Mouse (Mus musculus) liver, postnatal 0 days (tissue): ENCODE results near the gene Gm49450. TPM values are rescaled to one million over a fixed set of nuclear protein-coding genes. Genes with fewer than 3 reads are reported as not detected.
"Not testable (repeated sequence)": the region's sequence is repeated elsewhere in the genome, so short reads cannot be mapped to it uniquely, and the experiment has no call there.

Experiments used
- ATAC-seq: fragments of 200-750 bp; cut with Nextera tagmentation; 2 replicates; pipeline ENCODE4 v1.8.0; 2017; ENCODE audit warnings: mild to moderate bottlenecking, moderate library complexity
- DNase-seq: peaks from one replicate; pipeline ENCODE4 v3.0.0-alpha.2; 2016
- H3K27ac ChIP-seq: fragments of 300-500 bp; sonication (generic); 2 replicates; pipeline ENCODE4 v1.5.1; 2014; ENCODE audit warnings: antibody characterized with exemption, moderate library complexity, mild to moderate bottlenecking, low read depth
- H3K27me3 ChIP-seq: fragments of 300-500 bp; sonication (generic); 2 replicates; pipeline ENCODE4 v1.6.1; 2014; ENCODE audit warnings: low read length, control low read depth, mixed read lengths; ENCODE audit not compliant: insufficient read depth
- H3K36me3 ChIP-seq: fragments of 300-500 bp; sonication (generic); replicated peaks from 2 replicates; pipeline ENCODE4 v1.6.1; 2014; ENCODE audit warnings: mild to moderate bottlenecking, control low read depth, low read length, moderate library complexity, mixed read lengths; ENCODE audit not compliant: insufficient read depth
- H3K4me1 ChIP-seq: fragments of 300-500 bp; sonication (generic); 2 replicates; pipeline ENCODE4 v1.6.1; 2014; ENCODE audit warnings: antibody characterized with exemption, mild to moderate bottlenecking, control low read depth; ENCODE audit not compliant: insufficient read depth
- H3K4me2 ChIP-seq: fragments of 300-500 bp; sonication (generic); 2 replicates; pipeline ENCODE4 v1.6.1; 2014; ENCODE audit warnings: low read depth, mild to moderate bottlenecking, low read length, moderate library complexity, mixed read lengths
- H3K4me3 ChIP-seq: fragments of 300-500 bp; sonication (generic); 2 replicates; pipeline ENCODE4 v1.5.1; 2014; ENCODE audit warnings: low read depth, low read length
- H3K9ac ChIP-seq: fragments of 300-500 bp; sonication (generic); replicated peaks from 2 replicates; pipeline ENCODE4 v1.6.1; 2014; ENCODE audit warnings: mild to moderate bottlenecking, moderate library complexity
- H3K9me3 ChIP-seq: fragments of 300-500 bp; sonication (generic); 2 replicates; pipeline ENCODE4 v1.6.1; 2016; ENCODE audit warnings: mild to moderate bottlenecking, control low read depth, low read length, mixed read lengths
- CTCF ChIP-seq: sonication (generic); IDR thresholded peaks from 2 replicates; pipeline ENCODE4 v1.5.1; 2016; ENCODE audit warnings: antibody characterized with exemption, low read depth
- EP300 ChIP-seq: IDR thresholded peaks from 2 replicates; pipeline ENCODE4 v1.6.1; 2016; ENCODE audit warnings: antibody characterized with exemption, low read depth, mild to moderate bottlenecking
- WGBS: fragments of 180-500 bp; shearing (Covaris S2); extraction: QIAGEN DNeasy Blood & Tissue Kit; methylation state at CpG from one replicate; pipeline ENCODE4 v1.1.7; 2014; ENCODE audit not compliant: insufficient replicate concordance; 5-methylcytosine and 5-hydroxymethylcytosine counted together
- polyA plus RNA-seq: library from polyadenylated mRNA; unstranded; fragments of >200 nt; fragmentation: Nextera tagmentation; extraction: Ambion mirVana; gene quantifications from 2 replicates; pipeline ENCODE4 v1.2.1, GENCODE M21; 2015

Gene Gm49450
- polyA plus RNA-seq, 1 experiment from 2014 or later, result not detected

DNA sequence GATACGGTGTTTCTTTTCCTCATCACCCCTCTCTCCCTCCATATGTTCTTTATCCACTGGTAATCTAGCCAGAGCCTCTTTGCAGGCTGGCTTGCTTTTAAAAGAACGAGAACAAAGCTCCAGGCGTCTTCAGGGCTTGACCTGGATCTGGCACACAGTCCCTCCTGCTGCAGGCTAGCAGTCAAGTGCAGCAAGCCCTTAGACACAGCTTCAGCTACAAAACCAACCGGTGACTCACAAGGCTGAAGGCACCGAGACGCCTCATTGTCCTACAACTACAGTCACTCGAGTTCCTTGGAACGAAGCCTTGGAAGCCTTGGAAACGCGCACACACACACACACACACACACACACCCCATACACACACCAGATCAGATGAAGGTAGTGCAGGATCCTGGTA lies 12.5 kb downstream of the Gm49450 start:
- no peak overlapping the region for H3K27ac ChIP-seq
- H3K4me1 ChIP-seq, result no peaks in the 10 kb centered on the region
- no peaks in the 10 kb centered on the region for H3K9me3 ChIP-seq
- DNase-seq (no peak), ATAC-seq (no peak)
- no peaks in the 10 kb centered on the region for H3K27me3 ChIP-seq
- no peak overlapping the region for H3K4me2 ChIP-seq
- TF ChIP-seq EP300 (no peak), CTCF (no peak)
- H3K36me3 ChIP-seq, result no peaks in the 10 kb centered on the region
- no peak overlapping the region for H3K4me3 ChIP-seq
- H3K9ac ChIP-seq, result no peak overlapping the region
- 81% methylated on average over 10 of the region's 10 CpGs for WGBS

DNA sequence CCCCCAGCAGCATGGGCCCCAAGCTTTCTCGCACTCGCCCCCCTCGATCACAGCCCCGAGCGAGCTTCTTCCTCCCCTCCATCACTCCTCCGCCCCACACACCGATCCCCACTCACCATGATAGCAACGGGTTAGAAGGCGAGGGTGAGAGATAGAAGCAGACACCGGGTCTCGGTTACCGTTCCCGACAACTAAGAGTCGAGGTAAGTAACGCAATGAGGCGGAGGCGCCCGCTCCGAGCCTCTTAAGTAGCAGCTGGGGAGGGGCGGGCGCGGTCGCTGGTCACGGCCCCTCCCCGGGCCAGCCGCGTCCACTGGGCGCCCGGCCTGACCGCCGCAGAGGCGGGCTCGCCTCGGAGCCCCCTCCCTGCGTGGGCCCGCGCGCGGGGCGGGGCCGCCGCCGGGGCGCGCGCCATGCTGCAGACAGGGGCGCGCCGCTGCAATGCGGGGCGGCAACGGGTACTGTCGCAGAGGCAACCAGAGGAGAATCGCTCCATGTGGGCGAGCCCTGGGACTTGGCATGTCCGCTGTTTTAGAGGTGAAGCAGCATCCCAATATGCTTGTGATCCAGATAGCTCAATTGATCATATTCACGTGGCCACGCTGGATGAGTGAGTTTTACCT lies 19.0 kb downstream of the Gm49450 start, which contains the start of gene Tuba1b:
Gene Tuba1b, minus strand, starts transcription at position 349 of the 623 bp plus-strand sequence.
- Histone ChIP-seq H3K4me2 (peak within 1 kb of the TSS; percentile 84), H3K9me3 (no peaks in the 10 kb centered on the region), H3K36me3 (peaks cover 10% of the 10 kb centered on the region), H3K4me1 (peaks cover 17% of the 10 kb centered on the region), H3K27me3 (no peaks in the 10 kb centered on the region), H3K9ac (peak within 1 kb of the TSS; percentile 70), H3K4me3 (peak within 1 kb of the TSS; percentile 63), H3K27ac (peak within 1 kb of the TSS; percentile 89)
- 0 out of 2 replicates have a peak, but pooled peaks have one; percentile 15 for TF ChIP-seq CTCF
- no peak for TF ChIP-seq EP300
- DNase-seq (peak; percentile 94), ATAC-seq (peak; percentile 95)
- WGBS, result under 1% methylated on average over 56 of the region's 58 CpGs

DNA sequence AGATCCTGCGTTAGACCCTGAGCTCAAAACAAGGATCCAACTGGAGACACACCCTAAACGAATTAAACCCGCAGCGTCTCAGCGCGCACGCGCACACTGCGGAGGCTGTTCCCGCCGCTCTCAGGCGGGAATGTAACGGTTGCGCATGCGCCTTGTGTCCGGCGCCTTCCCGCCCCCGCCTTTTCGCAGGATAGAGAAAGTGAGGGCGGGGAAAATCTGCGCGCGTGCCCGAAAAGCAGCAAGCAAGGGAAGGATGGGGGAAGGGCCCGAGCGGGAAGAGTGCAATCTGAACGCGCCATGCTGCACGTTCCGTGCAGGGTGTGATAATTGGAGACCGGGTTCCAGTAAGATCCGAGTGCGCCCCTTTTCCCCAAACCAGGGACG lies 19.5 kb downstream of the Gm49450 start:
- H3K4me2 ChIP-seq, result peak overlapping the region; percentile 84
- peak overlapping the region; percentile 70 for H3K9ac ChIP-seq
- TF ChIP-seq CTCF (no peak), EP300 (peak; percentile 77; the same call in 1 of the 2 replicates)
- under 1% methylated on average over 35 of the region's 35 CpGs for WGBS
- H3K27me3 ChIP-seq, result no peaks in the 10 kb centered on the region
- H3K4me1 ChIP-seq, result peaks cover 17% of the 10 kb centered on the region
- H3K27ac ChIP-seq, result peak overlapping the region; percentile 89
- peak; percentile 97 for DNase-seq
- peaks cover 10% of the 10 kb centered on the region for H3K36me3 ChIP-seq
- H3K4me3 ChIP-seq, result peak overlapping the region; percentile 63
- H3K9me3 ChIP-seq, result no peaks in the 10 kb centered on the region
- peak; percentile 84 for ATAC-seq

DNA sequence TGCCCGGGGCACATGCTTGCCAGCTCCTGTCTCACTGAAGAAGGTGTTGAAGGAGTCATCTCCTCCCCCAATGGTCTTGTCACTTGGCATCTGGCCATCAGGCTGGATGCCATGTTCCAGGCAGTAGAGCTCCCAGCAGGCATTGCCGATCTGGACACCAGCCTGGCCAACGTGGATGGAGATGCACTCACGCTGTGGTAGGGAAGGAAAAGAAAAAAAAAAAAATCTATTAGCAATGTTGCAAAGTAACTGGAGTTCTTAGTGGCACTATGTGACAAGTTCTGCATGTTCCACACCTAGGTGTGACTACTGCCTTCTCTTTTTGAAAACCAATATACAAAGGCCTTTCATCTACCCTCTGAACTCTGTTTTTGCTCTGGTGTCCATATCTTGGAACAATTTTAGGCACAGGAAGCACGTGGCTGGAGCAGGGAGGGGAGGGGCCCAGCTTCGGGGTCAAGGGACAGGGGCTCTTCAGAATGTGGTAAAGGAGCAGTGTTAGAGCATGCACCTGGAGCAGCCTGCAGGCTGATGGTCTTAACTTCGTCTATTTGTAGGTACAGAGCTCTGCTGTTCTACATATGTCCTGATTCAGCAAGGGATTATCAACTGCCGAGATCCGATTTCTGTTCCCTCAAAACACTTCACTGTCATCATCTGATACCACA lies 20.2 kb downstream of the Gm49450 start:
- WGBS, result 11% methylated on average over 8 of the region's 9 CpGs
- H3K9ac ChIP-seq, result peak overlapping the region; percentile 70
- peak overlapping the region; percentile 84 for H3K4me2 ChIP-seq
- H3K36me3 ChIP-seq, H3K9me3 ChIP-seq, H3K27me3 ChIP-seq, ATAC-seq, DNase-seq: not testable (repeated sequence)
- peak overlapping the region; percentile 89 for H3K27ac ChIP-seq
- peaks cover 22% of the 10 kb centered on the region for H3K4me1 ChIP-seq
- peak overlapping the region; percentile 63 for H3K4me3 ChIP-seq

DNA sequence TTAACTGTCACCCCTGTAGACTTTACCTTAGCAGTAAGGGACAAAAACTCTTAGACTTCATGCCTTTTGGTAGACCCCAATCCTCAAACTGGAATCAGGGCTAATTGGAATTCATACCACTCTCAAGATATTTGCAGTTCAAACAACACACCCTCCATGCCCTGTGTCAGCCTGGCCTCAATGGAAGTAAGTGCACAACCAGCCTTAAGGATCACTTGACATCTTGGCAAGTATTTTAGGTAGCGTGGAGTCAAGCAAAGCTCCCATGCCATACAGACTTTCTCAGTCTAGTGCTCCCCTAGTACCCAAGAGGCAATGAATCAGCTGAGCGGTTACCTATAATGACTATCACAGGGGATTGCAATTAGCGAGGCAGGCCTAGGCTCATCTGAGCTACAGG lies 22.4 kb downstream of the Gm49450 start:
- no peak overlapping the region for H3K27ac ChIP-seq
- H3K36me3 ChIP-seq, result peaks cover 10% of the 10 kb centered on the region
- no peak for ATAC-seq
- 0 out of 2 replicates have a peak overlapping the region, but pooled peaks have one; percentile 6 for H3K9ac ChIP-seq
- H3K4me1 ChIP-seq, result peaks cover 22% of the 10 kb centered on the region
- no peak overlapping the region for H3K4me2 ChIP-seq
- TF ChIP-seq CTCF, result no peak
- TF ChIP-seq EP300, result no peak
- no peak for DNase-seq
- no peaks in the 10 kb centered on the region for H3K9me3 ChIP-seq
- 85% methylated on average over 3 of the region's 3 CpGs for WGBS
- H3K4me3 ChIP-seq, result no peak overlapping the region
- no peaks in the 10 kb centered on the region for H3K27me3 ChIP-seq

DNA sequence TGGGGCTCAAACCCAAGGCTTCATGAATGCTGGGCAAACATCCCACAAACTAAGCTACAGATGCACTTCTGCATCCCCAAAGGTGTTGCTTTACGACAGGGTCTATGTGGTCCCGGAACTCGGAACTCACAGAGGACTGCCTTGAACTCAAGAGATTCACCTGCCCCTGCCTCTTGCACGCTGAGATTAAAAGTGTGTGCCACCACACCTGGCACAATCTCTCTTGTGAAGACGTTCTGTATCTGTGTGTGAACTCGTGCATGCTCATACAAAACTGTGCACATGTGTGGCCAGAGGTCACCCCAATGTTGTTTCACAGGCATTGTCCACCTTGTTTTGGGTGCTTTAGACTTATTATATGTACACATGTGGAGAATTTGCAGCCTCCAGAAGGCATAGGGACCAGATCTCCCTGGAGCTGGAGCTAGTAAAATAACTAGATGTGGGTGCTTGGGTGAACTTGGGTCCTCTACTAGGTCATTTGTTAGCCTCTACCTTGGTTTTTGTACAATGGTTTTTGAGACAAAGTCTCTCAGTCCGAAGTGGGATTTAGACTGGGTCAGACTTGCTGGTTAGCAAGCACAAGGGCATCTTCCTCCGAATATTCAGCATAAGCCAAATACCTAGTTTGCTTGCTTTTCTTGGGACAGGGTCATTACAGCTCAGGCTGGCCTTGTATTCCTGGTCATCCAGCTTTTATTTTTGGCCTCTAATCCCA lies 23.2 kb downstream of the Gm49450 start:
- ATAC-seq, result no peak
- no peak overlapping the region for H3K9ac ChIP-seq
- H3K4me3 ChIP-seq, result no peak overlapping the region
- peaks cover 16% of the 10 kb centered on the region for H3K4me1 ChIP-seq
- no peak overlapping the region for H3K27ac ChIP-seq
- H3K27me3 ChIP-seq, result no peaks in the 10 kb centered on the region
- H3K4me2 ChIP-seq, result no peak overlapping the region
- no peaks in the 10 kb centered on the region for H3K9me3 ChIP-seq
- TF ChIP-seq EP300 (no peak), CTCF (no peak)
- no peak for DNase-seq
- peaks cover 10% of the 10 kb centered on the region for H3K36me3 ChIP-seq
- WGBS, result 52% methylated on average over 8 of the region's 8 CpGs
